Mouse (Mus musculus) CH12.LX (cell line): ENCODE data around the gene Ank2. TPM values are rescaled to one million over a fixed set of nuclear protein-coding genes. Genes with fewer than 3 reads are reported as not detected.

Experiments
- DNase-seq: peaks from one replicate; pipeline ENCODE4 v3.0.0-alpha.2; 2013; ENCODE audit errors: extremely low read depth
- H3K27ac ChIP-seq: 2 replicates; pipeline ENCODE4 v1.5.1; 2012; ENCODE audit warnings: low read depth, mild to moderate bottlenecking, control low read depth, moderate library complexity; ENCODE audit not compliant: insufficient read depth
- H3K27me3 ChIP-seq: replicated peaks from 2 replicates; pipeline ENCODE3; 2012; ENCODE audit warnings: inconsistent platforms
- H3K36me3 ChIP-seq, 2 experiments: replicated peaks in 1 of 2; 2 replicates each; pipeline versions ENCODE3 to v1.6.1; 2012; ENCODE audit warnings: inconsistent platforms in 1 of 2, low read length in 1 of 2, mild to moderate bottlenecking in 1 of 2, mixed read lengths in 1 of 2, moderate library complexity in 1 of 2; ENCODE audit not compliant: control insufficient read depth in 1 of 2, insufficient read depth in 1 of 2
- H3K4me1 ChIP-seq, 2 experiments: 2 replicates each; pipeline ENCODE4 v1.6.1; 2012; ENCODE audit warnings: inconsistent platforms in 1 of 2, moderate library complexity in 1 of 2; ENCODE audit not compliant: insufficient read depth in 2 of 2, control insufficient read depth in 1 of 2
- H3K4me2 ChIP-seq: 2 replicates; pipeline ENCODE4 v1.6.1; 2012; ENCODE audit warnings: low read depth, mild to moderate bottlenecking, control low read depth; ENCODE audit not compliant: poor library complexity, insufficient read depth, severe bottlenecking
- H3K4me3 ChIP-seq, 3 experiments: fragments of 150-350 bp in 1 of 3; sonication (generic) in 1 of 3; replicated peaks in 1 of 3; 2 replicates each; pipeline versions ENCODE3 to v1.5.1; 2011 to 2012; ENCODE audit warnings: low read depth in 2 of 3, low read length in 2 of 3, mild to moderate bottlenecking in 2 of 3, moderate library complexity in 2 of 3, control low read depth in 1 of 3, improper control_type of control experiment in 1 of 3, inconsistent platforms in 1 of 3, mixed read lengths in 1 of 3; ENCODE audit not compliant: poor library complexity in 1 of 3
- H3K79me2 ChIP-seq: replicated peaks from 2 replicates; pipeline ENCODE4 v1.6.1; 2012; ENCODE audit warnings: mild to moderate bottlenecking, moderate library complexity; ENCODE audit not compliant: control insufficient read depth, poor library complexity, insufficient read depth, severe bottlenecking; ENCODE audit errors: extremely low read depth
- H3K9ac ChIP-seq: 2 replicates; pipeline ENCODE4 v1.6.1; 2012; ENCODE audit warnings: low read depth, mild to moderate bottlenecking, control low read depth, moderate library complexity; ENCODE audit not compliant: insufficient read depth
- H3K9me3 ChIP-seq: replicated peaks from 2 replicates; pipeline ENCODE3; 2012; ENCODE audit warnings: low read length, inconsistent platforms, mixed read lengths
- E2F4 ChIP-seq: IDR thresholded peaks from 2 replicates; pipeline ENCODE4 v1.6.1; 2011; ENCODE audit warnings: low read depth, low read length, improper control_type of control experiment; ENCODE audit not compliant: insufficient replicate concordance
- EP300 ChIP-seq: IDR thresholded peaks from 2 replicates; pipeline ENCODE4 v1.6.1; 2011; ENCODE audit warnings: low read length, improper control_type of control experiment
- ETS1 ChIP-seq: conservative IDR thresholded peaks from 2 replicates; pipeline ENCODE4 v1.6.1; 2012; ENCODE audit warnings: low read depth, mild to moderate bottlenecking, inconsistent platforms, low read length, improper control_type of control experiment, moderate library complexity
- IRF4 ChIP-seq: IDR thresholded peaks from 2 replicates; pipeline ENCODE4 v1.6.1; 2014; ENCODE audit warnings: low read depth, mild to moderate bottlenecking, inconsistent platforms, low read length, improper control_type of control experiment
- KAT2A ChIP-seq: IDR thresholded peaks from 2 replicates; pipeline ENCODE4 v1.6.1; 2012; ENCODE audit warnings: low read length, improper control_type of control experiment, inconsistent platforms; ENCODE audit not compliant: insufficient replicate concordance
- MAX ChIP-seq: IDR thresholded peaks from 2 replicates; pipeline ENCODE4 v1.6.1; 2011; ENCODE audit warnings: low read length, improper control_type of control experiment
- MEF2A ChIP-seq: IDR thresholded peaks from 2 replicates; pipeline ENCODE4 v1.6.1; 2014; ENCODE audit warnings: low read depth, mild to moderate bottlenecking, inconsistent platforms, low read length, improper control_type of control experiment, borderline replicate concordance
- MXI1 ChIP-seq: IDR thresholded peaks from 2 replicates; pipeline ENCODE4 v1.6.1; 2011; ENCODE audit warnings: mild to moderate bottlenecking, low read depth, low read length, improper control_type of control experiment
- PAX5 ChIP-seq: IDR thresholded peaks from 2 replicates; pipeline ENCODE4 v1.6.1; 2012; ENCODE audit warnings: low read length, inconsistent platforms, mixed read lengths
- POLR2A ChIP-seq: IDR thresholded peaks from 2 replicates; pipeline ENCODE4 v1.6.1; 2011; ENCODE audit warnings: low read depth, mild to moderate bottlenecking, improper control_type of control experiment, low read length
- POLR2AphosphoS2 ChIP-seq: IDR thresholded peaks from 2 replicates; pipeline ENCODE4 v1.6.1; 2011; ENCODE audit warnings: low read depth, low read length, improper control_type of control experiment
- TCF12 ChIP-seq: IDR thresholded peaks from 2 replicates; pipeline ENCODE4 v1.6.1; 2014; ENCODE audit warnings: low read depth, mild to moderate bottlenecking, inconsistent platforms, low read length, improper control_type of control experiment
- UBTF ChIP-seq: IDR thresholded peaks from 2 replicates; pipeline ENCODE4 v1.6.1; 2012; ENCODE audit warnings: low read depth, mild to moderate bottlenecking, inconsistent platforms, low read length, improper control_type of control experiment, moderate library complexity
- USF1 ChIP-seq: IDR thresholded peaks from 2 replicates; pipeline ENCODE4 v1.6.1; 2014; ENCODE audit warnings: low read depth, mild to moderate bottlenecking, inconsistent platforms, low read length, improper control_type of control experiment
- ZKSCAN1 ChIP-seq: IDR thresholded peaks from 2 replicates; pipeline ENCODE4 v1.6.1; 2012; ENCODE audit warnings: low read depth, inconsistent platforms, low read length, improper control_type of control experiment, borderline replicate concordance
- ZMIZ1 ChIP-seq: IDR thresholded peaks from 2 replicates; pipeline ENCODE4 v1.6.1; 2012; ENCODE audit warnings: low read depth, mild to moderate bottlenecking, inconsistent platforms, low read length, improper control_type of control experiment
- ZNF384 ChIP-seq: IDR thresholded peaks from 2 replicates; pipeline ENCODE4 v1.6.1; 2012; ENCODE audit warnings: low read depth, low read length, improper control_type of control experiment, inconsistent platforms
- dilution Hi-C: fragments of 300-500 bp; cut with MboI; formaldehyde crosslinking; loops from 2 replicates; pipeline ENCODE4 v1.14.3; 2020; ENCODE audit warnings: low sequenced_read_pairs; ENCODE audit not compliant: extremely low pct_unique_long_range_greater_than_20kb, extremely low pct_ligation_motif_present
- in situ Hi-C: fragments of 300-500 bp; cut with MboI; formaldehyde crosslinking; loops from 3 replicates; pipeline ENCODE4 v1.14.3; 2019; ENCODE audit warnings: low sequenced_read_pairs, low pct_ligation_motif_present, low pct_unique_long_range_greater_than_20kb, mixed read lengths
- polyA plus RNA-seq: library from polyadenylated mRNA; unstranded; fragments of >175 nt; gene quantifications from 2 replicates; pipeline ENCODE4 v1.2.1, GENCODE M21; 2012; ENCODE audit warnings: low read depth; ENCODE audit not compliant: insufficient read length
- total RNA-seq, 2 experiments: library from RNA; depleted of rRNA; stranded (reverse); fragments of 300-350 nt in 1 of 2; fragments of >200 nt in 1 of 2; gene quantifications; 2 replicates each; pipeline ENCODE4 v1.2.3; 2012 to 2014

Gene Ank2
- total and polyA plus RNA-seq, 3 experiments: 3.9 to 20.9 (median 12.2) TPM

DNA sequence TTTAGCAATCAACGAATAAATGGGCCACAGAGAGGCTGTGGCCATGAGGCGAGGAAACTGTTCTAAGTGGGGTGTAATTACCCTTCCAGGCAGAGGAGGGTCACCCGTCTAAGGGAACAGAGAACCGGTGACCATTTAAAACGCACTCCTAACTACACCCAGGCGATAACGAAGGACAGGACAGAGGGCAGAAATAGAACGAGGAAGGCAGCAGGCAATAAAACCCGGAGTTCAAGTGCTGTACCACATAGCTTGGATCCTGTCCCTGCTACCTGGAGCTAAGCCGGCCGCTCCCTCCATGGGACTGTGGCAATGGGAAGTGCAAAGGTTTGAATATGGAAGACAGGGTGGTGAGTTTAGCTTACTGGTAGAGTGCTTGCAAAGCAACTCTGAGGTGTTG lies 40.2 kb downstream of the Ank2 start:
- Histone ChIP-seq H3K36me3 (no peaks in the 10 kb centered on the region), H3K27me3 (no peaks in the 10 kb centered on the region), H3K9ac (no peak overlapping the region), H3K4me3 (no peak overlapping the region), H3K9me3 (no peaks in the 10 kb centered on the region), H3K4me1 (0 out of 4 replicates have a peak, but pooled peaks cover 0 to 6% of the 10 kb centered on the region in 2 experiments), H3K4me2 (no peak overlapping the region), H3K27ac (no peak overlapping the region), H3K79me2 (no peaks in the 10 kb centered on the region)
- DNase-seq: no peak
- in situ Hi-C loops (loop anchor here (10.0 to 25.0 kb wide), 2 partner anchors 134 to 278 kb away; no protein-coding TSS in a partner anchor), dilution Hi-C loops (no loop called here)
- TF ChIP-seq ZNF384: no peak
- no peak for TF ChIP-seq PAX5
- TF ChIP-seq TCF12: no peak
- TF ChIP-seq POLR2A: no peak
- TF ChIP-seq ZMIZ1: no peak
- no peak for TF ChIP-seq MAX
- no peak for TF ChIP-seq E2F4
- TF ChIP-seq IRF4: no peak
- TF ChIP-seq KAT2A: no peak
- TF ChIP-seq MEF2A: no peak
- TF ChIP-seq ETS1: no peak

DNA sequence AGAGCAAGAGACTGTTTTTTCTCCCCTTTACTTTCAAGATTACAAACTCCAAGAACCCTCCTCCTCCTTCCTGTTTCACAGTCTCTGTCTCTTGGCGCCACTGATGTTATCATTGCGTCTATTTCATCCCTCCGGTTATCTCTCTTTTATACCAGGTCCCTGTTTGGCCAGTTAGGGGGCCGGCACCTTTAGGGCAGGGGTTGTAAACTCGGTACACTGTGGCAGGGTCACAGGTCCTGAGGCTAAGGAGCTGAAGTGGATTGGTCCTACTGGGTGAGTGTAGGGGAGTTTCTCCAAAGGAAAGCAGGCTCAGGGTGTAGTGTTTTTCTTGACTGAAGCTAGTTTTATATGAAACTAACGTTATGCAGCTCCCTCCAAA lies 40.7 kb downstream of the Ank2 start:
- Histone ChIP-seq H3K27me3 (no peaks in the 10 kb centered on the region), H3K4me1 (0 out of 4 replicates have a peak, but pooled peaks cover 0 to 6% of the 10 kb centered on the region in 2 experiments), H3K9me3 (no peaks in the 10 kb centered on the region), H3K27ac (no peak overlapping the region), H3K4me2 (no peak overlapping the region), H3K36me3 (no peaks in the 10 kb centered on the region), H3K4me3 (no peak overlapping the region), H3K79me2 (no peaks in the 10 kb centered on the region), H3K9ac (no peak overlapping the region)
- in situ Hi-C loops: loop anchor here (10.0 to 25.0 kb wide), 2 partner anchors 134 to 279 kb away; no protein-coding TSS in a partner anchor
- no peak for TF ChIP-seq MXI1
- TF ChIP-seq E2F4: no peak
- no peak for TF ChIP-seq EP300
- TF ChIP-seq ZKSCAN1: no peak
- no peak for TF ChIP-seq UBTF
- TF ChIP-seq ETS1: no peak
- TF ChIP-seq USF1: no peak
- no peak for TF ChIP-seq POLR2AphosphoS2
- dilution Hi-C loops: no loop called here
- DNase-seq: no peak
